Mouse (Mus musculus) cerebellum, adult 2 months (tissue): ENCODE results near the gene Clk2.

ENCODE experiments used
- CTCF ChIP-seq: fragments of 200-500 bp; IDR thresholded peaks from 2 replicates; pipeline ENCODE4 v1.5.1; 2011; ENCODE audit warnings: low read depth, mild to moderate bottlenecking, control low read depth, low read length, moderate library complexity, borderline replicate concordance; ENCODE audit not compliant: insufficient read depth
- POLR2A ChIP-seq: fragments of 200-500 bp; IDR thresholded peaks from 2 replicates; pipeline ENCODE4 v1.6.1; 2011; ENCODE audit warnings: low read length, control low read depth, borderline replicate concordance; ENCODE audit not compliant: insufficient read depth

DNA sequence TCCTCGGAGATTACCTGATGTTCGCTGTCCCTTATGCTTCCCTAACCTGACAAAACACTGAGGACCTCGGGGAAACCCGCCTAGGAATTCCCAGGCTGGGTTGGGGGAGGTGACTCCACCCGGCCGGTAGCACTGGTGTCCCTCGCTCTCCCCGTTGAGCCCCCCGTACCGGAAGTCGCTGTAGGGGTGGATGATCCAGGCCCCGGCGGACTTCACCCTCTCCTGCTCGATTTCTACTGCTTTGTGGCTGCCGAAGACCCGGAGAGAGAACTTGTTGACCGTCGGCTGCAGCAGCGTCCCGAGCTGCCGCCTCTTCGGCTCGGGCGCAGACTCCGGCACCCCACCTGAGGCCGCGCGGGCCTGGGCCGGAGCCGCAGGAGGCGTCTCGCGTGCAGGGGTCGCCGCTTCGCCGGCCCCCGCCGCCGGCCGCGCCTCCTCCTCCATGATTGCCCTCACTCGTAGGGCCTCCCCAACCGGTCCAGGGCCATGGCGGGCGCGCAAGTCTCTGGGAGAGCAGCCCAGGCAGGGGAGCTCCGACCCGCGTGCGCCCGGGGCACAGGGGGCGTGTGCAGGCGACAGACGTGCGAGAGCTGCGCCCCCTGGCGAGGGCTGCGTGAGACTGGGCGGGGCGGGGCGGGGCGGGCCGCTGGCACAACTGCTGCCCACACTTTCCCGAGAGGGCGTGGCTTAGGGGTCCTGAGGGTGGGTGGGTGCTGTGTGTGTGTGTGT is 4.8 kb upstream of the Clk2 start, which contains the start of gene Hcn3:
- TF ChIP-seq POLR2A (no peak), CTCF (peak; percentile 35; the same call in 1 of the 2 replicates)
